Mouse (Mus musculus): Measurements from ENCODE around the gene Pnmal2. TPM values are rescaled to one million over a fixed set of nuclear protein-coding genes. Genes with fewer than 3 reads are reported as not detected.

Gene Pnmal2
- polyA plus RNA-seq, 1 experiment from 2014 or later = 0.06 TPM

GRCm38 (mm10) chr7:16919395-16920149, 24.9 kb upstream of the Pnmal2 start:
- TF ChIP-seq EP300 (IDR thresholded peaks at IDR 0.05; ENCODE audit: low read depth) (peak; percentile 80), CTCF (IDR thresholded peaks at IDR 0.05; ENCODE audit: low read depth) (no peak)
- Histone ChIP-seq H3K4me3 (ENCODE audit: low read depth, low read length) (no peak overlapping the region), H3K27me3 (ENCODE audit: insufficient read depth, low read length) (no peaks in the 10 kb centered on the region), H3K27ac (ENCODE audit: low read depth) (peak overlapping the region; percentile 45; the same call in 1 of the 2 replicates), H3K36me3 (replicated peaks; ENCODE audit: insufficient read depth, low read length) (peaks cover 58% of the 10 kb centered on the region), H3K9me3 (ENCODE audit: low read length) (no peaks in the 10 kb centered on the region), H3K4me2 (ENCODE audit: low read depth, low read length) (peak overlapping the region; percentile 18; the same call in 1 of the 2 replicates), H3K4me1 (ENCODE audit: insufficient read depth) (peaks cover 31% of the 10 kb centered on the region), H3K9ac (replicated peaks) (no peak overlapping the region)
- no peak for ATAC-seq
- WGBS (ENCODE audit: insufficient replicate concordance) = 64% methylated on average over 13 of the region's 13 CpGs
- peak; percentile 52 for DNase-seq

DNA sequence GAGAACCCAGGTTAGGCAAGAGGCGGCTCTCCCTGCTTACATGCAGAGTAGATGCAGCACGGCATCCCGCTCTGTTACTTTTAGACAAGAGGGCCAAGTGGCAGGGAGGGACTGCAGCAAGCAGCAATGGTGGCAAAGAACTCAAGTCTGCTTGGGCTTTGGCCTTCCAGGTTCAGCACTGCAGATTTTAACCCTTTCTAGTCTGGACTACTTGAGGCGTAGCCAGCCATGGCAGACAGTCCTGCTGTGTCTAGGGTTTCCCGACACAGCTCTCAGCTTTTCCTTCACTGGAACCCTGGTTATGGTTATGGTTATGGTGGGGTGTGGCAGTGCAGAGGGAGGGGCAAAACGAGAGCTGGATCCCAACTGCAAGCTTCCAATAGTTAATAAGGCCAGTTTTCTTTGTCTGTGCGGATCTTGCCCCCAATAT, 24.3 kb upstream of the Pnmal2 start:
- TF ChIP-seq CTCF (IDR thresholded peaks at IDR 0.05; ENCODE audit: low read depth) = no peak
- TF ChIP-seq EP300 (IDR thresholded peaks at IDR 0.05; ENCODE audit: low read depth) = no peak
- Histone ChIP-seq H3K27ac (ENCODE audit: low read depth) (no peak overlapping the region), H3K9ac (replicated peaks) (no peak overlapping the region), H3K27me3 (ENCODE audit: insufficient read depth, low read length) (no peaks in the 10 kb centered on the region), H3K4me1 (ENCODE audit: insufficient read depth) (peaks cover 34% of the 10 kb centered on the region), H3K9me3 (ENCODE audit: low read length) (no peaks in the 10 kb centered on the region), H3K36me3 (replicated peaks; ENCODE audit: insufficient read depth, low read length) (peaks cover 53% of the 10 kb centered on the region), H3K4me3 (ENCODE audit: low read depth, low read length) (no peak overlapping the region), H3K4me2 (ENCODE audit: low read depth, low read length) (no peak overlapping the region)
- DNase-seq (no peak), ATAC-seq (no peak)
- WGBS (ENCODE audit: insufficient replicate concordance) = 86% methylated on average over 7 of the region's 7 CpGs

GRCm38 (mm10) chr7:16920818-16921791, 23.4 kb upstream of the Pnmal2 start:
- peak overlapping the region; percentile 94 for H3K9ac ChIP-seq (replicated peaks)
- no peak for DNase-seq

DNA sequence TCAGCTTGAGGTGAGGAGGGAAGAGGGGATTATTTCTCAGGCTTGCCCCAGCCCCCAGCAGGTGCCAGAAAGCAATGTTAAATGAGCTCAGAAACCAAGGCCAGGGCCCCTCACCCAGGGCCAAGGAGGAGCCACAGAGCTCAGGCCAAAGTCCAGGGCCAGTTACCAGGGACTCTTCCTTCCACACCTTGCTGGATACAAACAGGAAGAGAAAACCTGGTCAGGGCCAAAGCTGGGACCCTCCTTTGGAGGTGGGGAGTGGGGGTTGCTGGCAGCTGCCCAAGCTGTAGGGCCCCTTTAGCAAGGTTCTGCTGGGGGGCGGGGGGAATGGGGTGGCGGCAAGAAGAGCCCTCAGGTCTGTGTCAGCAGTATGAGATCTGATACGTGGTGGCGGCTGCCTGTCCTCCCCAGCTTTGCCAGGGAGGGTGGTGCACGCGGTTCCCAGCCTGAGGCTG, 22.6 kb upstream of the Pnmal2 start:
- ATAC-seq = no peak
- H3K27ac ChIP-seq (ENCODE audit: low read depth) = peak overlapping the region; percentile 92; the same call in 1 of the 2 replicates
- H3K4me3 ChIP-seq (ENCODE audit: low read depth, low read length) = peak overlapping the region; percentile 94
- peaks cover 37% of the 10 kb centered on the region for H3K36me3 ChIP-seq (replicated peaks; ENCODE audit: insufficient read depth, low read length)
- H3K4me2 ChIP-seq (ENCODE audit: low read depth, low read length) = peak overlapping the region; percentile 99
- TF ChIP-seq EP300 (IDR thresholded peaks at IDR 0.05; ENCODE audit: low read depth) (no peak), CTCF (IDR thresholded peaks at IDR 0.05; ENCODE audit: low read depth) (no peak)
- no peaks in the 10 kb centered on the region for H3K27me3 ChIP-seq (ENCODE audit: insufficient read depth, low read length)
- H3K4me1 ChIP-seq (ENCODE audit: insufficient read depth) = peaks cover 34% of the 10 kb centered on the region
- peak; percentile 27 for DNase-seq
- H3K9me3 ChIP-seq (ENCODE audit: low read length) = no peaks in the 10 kb centered on the region
- H3K9ac ChIP-seq (replicated peaks) = peak overlapping the region; percentile 94
- 27% methylated on average over 6 of the region's 6 CpGs for WGBS (ENCODE audit: insufficient replicate concordance)

More at GRCm38 (mm10) chr7:16920818-16921791, 23.4 kb upstream of the Pnmal2 start:
- 0 out of 2 replicates have a peak overlapping the region, but pooled peaks have one; percentile 92 for H3K27ac ChIP-seq (ENCODE audit: low read depth)
- peaks cover 34% of the 10 kb centered on the region for H3K4me1 ChIP-seq (ENCODE audit: insufficient read depth)
- 71% methylated on average over 21 of the region's 21 CpGs for WGBS (ENCODE audit: insufficient replicate concordance)
- H3K4me3 ChIP-seq (ENCODE audit: low read depth, low read length) = peak overlapping the region; percentile 94; the same call in 1 of the 2 replicates
- no peaks in the 10 kb centered on the region for H3K9me3 ChIP-seq (ENCODE audit: low read length)
- H3K4me2 ChIP-seq (ENCODE audit: low read depth, low read length) = peak overlapping the region; percentile 99
- H3K36me3 ChIP-seq (replicated peaks; ENCODE audit: insufficient read depth, low read length) = peaks cover 45% of the 10 kb centered on the region
- no peaks in the 10 kb centered on the region for H3K27me3 ChIP-seq (ENCODE audit: insufficient read depth, low read length)
- no peak for ATAC-seq
- no peak for TF ChIP-seq CTCF (IDR thresholded peaks at IDR 0.05; ENCODE audit: low read depth)

- TF ChIP-seq EP300 (IDR thresholded peaks at IDR 0.05; ENCODE audit: low read depth) (no peak), CTCF (IDR thresholded peaks at IDR 0.05; ENCODE audit: low read depth) (no peak)
- DNase-seq = peak; percentile 56
- Histone ChIP-seq H3K9ac (replicated peaks) (peak overlapping the region; percentile 94), H3K9me3 (ENCODE audit: low read length) (no peaks in the 10 kb centered on the region), H3K27me3 (ENCODE audit: insufficient read depth, low read length) (no peaks in the 10 kb centered on the region), H3K4me2 (ENCODE audit: low read depth, low read length) (peak overlapping the region; percentile 99), H3K4me1 (ENCODE audit: insufficient read depth) (peaks cover 34% of the 10 kb centered on the region), H3K4me3 (ENCODE audit: low read depth, low read length) (peak overlapping the region; percentile 94), H3K36me3 (replicated peaks; ENCODE audit: insufficient read depth, low read length) (peaks cover 31% of the 10 kb centered on the region), H3K27ac (ENCODE audit: low read depth) (peak overlapping the region; percentile 92; the same call in 1 of the 2 replicates)
- WGBS (ENCODE audit: insufficient replicate concordance) = 29% methylated on average over 10 of the region's 10 CpGs
- ATAC-seq = no peak
These were observed 22.0 kb upstream of the Pnmal2 start for GRCm38 (mm10) chr7:16922360-16922973.
